Mouse (Mus musculus) lung, adult 2 months (tissue): Measurements from ENCODE around the gene Ptprn. TPM values are rescaled to one million over a fixed set of nuclear protein-coding genes. Genes with fewer than 3 reads are reported as not detected.
A peak's percentile ranks its signal among the peaks of the same experiment; 100 is the strongest.
"Not testable (repeated sequence)": the region's sequence is repeated elsewhere in the genome, so short reads cannot be mapped to it uniquely, and the experiment has no call there.

Experiments used
- DNase-seq: peaks from one replicate; pipeline ENCODE4 v3.0.0; 2022
- H3K4me1 ChIP-seq: fragments of 200-500 bp; 2 replicates; pipeline ENCODE4 v1.6.1; 2011; ENCODE audit warnings: low read length; ENCODE audit not compliant: control insufficient read depth, insufficient read depth
- H3K4me3 ChIP-seq: fragments of 200-500 bp; replicated peaks from 2 replicates; pipeline ENCODE3; 2011; ENCODE audit warnings: low read depth, mild to moderate bottlenecking, control low read depth, low read length; ENCODE audit errors: extremely low read depth
- CTCF ChIP-seq: fragments of 200-500 bp; IDR thresholded peaks from 2 replicates; pipeline ENCODE4 v1.5.1; 2011; ENCODE audit warnings: mild to moderate bottlenecking, low read length, control low read depth; ENCODE audit not compliant: insufficient read depth
- POLR2A ChIP-seq: fragments of 200-500 bp; IDR thresholded peaks from 2 replicates; pipeline ENCODE4 v1.6.1; 2011; ENCODE audit warnings: low read depth, mild to moderate bottlenecking, control low read depth, low read length, borderline replicate concordance; ENCODE audit errors: extremely low read depth
- WGBS: fragments of 180-500 bp; shearing (Covaris S2); methylation state at CpG from one replicate; pipeline ENCODE4 v1.1.7; 2018; 5-methylcytosine and 5-hydroxymethylcytosine counted together
- polyA plus RNA-seq: library from polyadenylated mRNA; depleted of rRNA; stranded (reverse); fragments of >200 nt; gene quantifications from 2 replicates; pipeline ENCODE4 v1.2.3, GENCODE M21; 2012

The Ptprn gene
- polyA plus RNA-seq, 1 experiment: 2.1 TPM

DNA sequence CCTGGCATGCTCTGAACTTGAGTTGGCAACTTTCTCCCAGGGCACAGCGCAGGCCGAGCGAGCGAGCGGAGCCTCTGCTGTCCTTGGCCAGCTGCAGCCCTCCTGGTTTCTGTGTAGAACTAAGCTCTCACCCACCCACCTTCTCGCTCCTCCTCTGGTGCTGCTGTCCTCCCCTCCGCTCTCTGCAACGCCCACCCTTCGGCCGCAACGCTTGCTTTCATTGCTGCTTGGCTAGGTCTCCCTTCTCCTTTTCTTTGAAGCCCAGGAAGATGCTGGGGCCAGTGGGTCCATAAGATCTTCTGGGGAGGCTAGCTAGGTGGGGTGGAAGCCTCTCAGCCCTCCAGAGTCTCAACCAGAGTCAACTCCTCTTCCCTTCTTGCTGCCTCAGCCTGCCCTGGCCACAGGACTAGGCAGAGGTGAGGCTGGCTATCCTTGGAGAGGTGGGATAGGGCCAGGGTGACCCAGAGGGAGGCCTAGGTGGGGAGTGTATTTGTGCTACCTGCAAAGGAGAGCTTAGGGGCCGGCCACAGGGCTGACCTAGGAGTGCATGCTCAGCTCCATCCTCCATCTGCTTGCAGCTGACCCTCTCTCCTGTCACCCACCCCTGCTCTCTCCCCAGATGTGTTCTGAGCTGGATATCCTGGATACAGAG is 20.0 kb downstream of the Ptprn start:
- 93% methylated on average over 12 of the region's 12 CpGs for WGBS
- DNase-seq: no peak

DNA sequence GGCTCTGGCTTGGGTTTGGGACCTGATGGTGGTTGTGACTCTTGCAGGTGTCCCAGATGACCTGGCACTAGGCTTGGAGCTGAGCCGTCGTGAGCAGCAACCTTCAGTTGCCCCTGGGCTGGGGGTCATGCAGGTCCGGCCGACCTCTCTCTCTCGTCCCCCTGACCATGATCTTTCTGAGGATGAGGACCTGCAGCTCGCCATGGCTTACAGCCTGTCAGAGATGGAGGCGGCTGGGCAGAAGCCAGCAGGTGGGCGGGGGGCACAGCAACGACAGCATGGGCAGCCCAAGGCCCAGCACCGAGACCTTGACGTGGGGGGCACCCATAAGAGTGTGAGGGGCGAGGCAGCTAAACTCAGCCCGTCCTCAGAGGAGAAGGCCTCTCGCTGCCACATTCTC is 20.9 kb downstream of the Ptprn start:
- DNase-seq: no peak

More for the DNA sequence above, 20.0 kb downstream of the Ptprn start:
- TF ChIP-seq CTCF (no peak), POLR2A (no peak)
- peaks cover 7% of the 10 kb centered on the region; the same call in 1 of the 2 replicates for H3K4me1 ChIP-seq
- no peak overlapping the region for H3K4me3 ChIP-seq

GRCm38 (mm10) chr1:75239591-75239990 is 24.7 kb downstream of the Ptprn start:
- peaks cover 3% of the 10 kb centered on the region; the same call in 1 of the 2 replicates for H3K4me1 ChIP-seq
- TF ChIP-seq CTCF: no peak
- TF ChIP-seq POLR2A: no peak
- 86% methylated on average over 10 of the region's 10 CpGs for WGBS
- no peak overlapping the region for H3K4me3 ChIP-seq
- DNase-seq: no peak

More for the DNA sequence above, 20.9 kb downstream of the Ptprn start:
- WGBS: 91% methylated on average over 14 of the region's 14 CpGs
- no peak overlapping the region for H3K4me3 ChIP-seq
- H3K4me1 ChIP-seq: peaks cover 5% of the 10 kb centered on the region; the same call in 1 of the 2 replicates
- TF ChIP-seq CTCF (no peak), POLR2A (no peak)

DNA sequence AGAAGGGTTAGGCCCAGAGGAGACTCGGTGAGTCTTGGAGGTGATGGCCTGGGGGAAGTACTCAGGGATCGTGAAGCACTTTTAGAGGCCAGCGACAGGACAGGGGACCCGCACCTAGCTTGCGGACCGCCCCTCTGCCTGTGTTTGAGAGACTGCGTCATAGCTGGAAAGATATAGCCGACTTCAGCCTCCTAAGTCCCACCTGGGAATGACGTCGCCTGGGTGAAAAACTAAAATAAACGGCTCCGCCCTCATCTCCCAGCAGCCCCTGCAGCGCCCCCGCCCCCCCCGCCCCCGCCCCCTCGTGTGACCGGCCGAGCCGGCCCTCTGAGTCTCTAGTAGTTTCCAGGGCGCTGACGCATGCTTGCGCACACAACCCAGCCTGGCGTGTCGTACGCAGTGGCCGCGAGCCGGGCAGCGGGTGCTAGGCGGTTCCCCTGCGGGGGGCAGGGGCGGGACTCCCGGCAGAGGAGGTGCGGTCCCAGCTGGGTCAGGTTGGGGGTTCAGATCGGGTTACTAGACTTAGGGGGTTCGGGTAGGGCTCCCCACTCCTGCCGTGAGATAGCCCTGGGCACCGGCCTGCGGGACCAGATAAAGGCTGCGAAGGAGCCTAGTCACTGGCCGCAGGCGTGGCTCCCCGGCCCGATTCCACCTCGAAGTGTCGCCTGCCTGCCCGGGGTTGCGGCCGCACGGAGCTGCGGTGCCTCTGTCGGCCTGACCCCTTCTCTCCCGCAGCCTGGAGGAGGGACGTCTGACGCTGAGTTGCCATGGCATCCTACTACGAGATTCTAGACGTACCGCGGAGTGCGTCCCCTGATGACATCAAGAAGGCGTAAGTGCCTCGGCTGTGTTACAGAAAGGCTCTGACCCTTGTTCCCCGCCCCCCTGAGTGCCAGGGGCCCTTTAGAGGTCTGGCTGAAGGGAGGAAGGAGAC is 27.9 kb downstream of the Ptprn start, which contains the start of gene Dnajb2:
Dnajb2 (plus strand) TSS at position 290 of the 934 bp plus-strand sequence.
- peak within 1 kb of the TSS; percentile 76 for H3K4me3 ChIP-seq
- TF ChIP-seq CTCF (no peak), POLR2A (peak; percentile 86)
- WGBS: under 1% methylated on average over 64 of the region's 64 CpGs
- DNase-seq: peak; percentile 88
- peaks cover 3% of the 10 kb centered on the region; the same call in 1 of the 2 replicates for H3K4me1 ChIP-seq

DNA sequence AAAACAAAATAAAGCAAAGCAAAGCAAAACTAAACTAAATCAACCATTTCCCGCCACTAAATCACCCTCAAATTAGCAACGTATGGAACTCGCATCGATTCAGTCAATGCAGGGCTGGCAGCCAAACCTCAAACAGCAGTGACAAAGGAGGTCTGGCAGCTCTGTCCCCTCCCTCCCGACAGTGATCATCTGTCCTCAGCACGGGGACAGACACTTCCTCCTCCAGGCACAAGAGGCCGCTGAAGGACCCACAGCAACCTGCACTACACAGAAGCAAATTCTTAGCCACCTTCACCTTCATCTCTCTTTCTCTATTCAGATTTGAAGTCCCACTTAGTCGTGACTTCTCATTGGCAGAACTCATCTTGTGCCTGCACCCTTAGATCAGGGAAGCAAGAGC is 29.7 kb downstream of the Ptprn start:
- no peak overlapping the region for H3K4me3 ChIP-seq
- peak; percentile 59 for DNase-seq
- TF ChIP-seq POLR2A: no peak
- peak; percentile 81 for TF ChIP-seq CTCF
- H3K4me1 ChIP-seq: peaks cover 3% of the 10 kb centered on the region; the same call in 1 of the 2 replicates
- 2% methylated on average over 8 of the region's 8 CpGs for WGBS

DNA sequence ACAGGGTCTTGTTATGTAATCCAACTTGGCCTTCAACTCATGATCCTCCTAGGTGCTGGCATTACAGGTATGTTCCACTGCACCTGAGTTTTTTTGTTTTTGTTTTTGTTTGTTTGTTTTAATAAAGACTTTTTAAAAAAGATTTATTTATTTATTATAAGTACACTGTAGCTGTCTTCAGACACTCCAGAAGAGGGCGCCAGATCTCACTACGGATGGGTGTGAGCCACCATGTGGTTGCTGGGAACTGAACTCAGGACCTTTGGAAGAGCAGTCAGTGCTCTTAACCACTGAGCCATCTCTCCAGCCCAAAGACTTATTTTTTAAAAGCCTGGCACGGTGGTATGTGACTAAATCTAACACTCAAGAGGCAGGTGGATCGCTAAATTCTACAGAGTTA is 31.8 kb downstream of the Ptprn start:
- not testable (repeated sequence) for H3K4me1 ChIP-seq, DNase-seq
- 67% methylated on average over 4 of the region's 4 CpGs for WGBS

GRCm38 (mm10) chr1:75231664-75232152 is 32.6 kb downstream of the Ptprn start, which contains the start of gene A630095N17Rik:
TSS of gene A630095N17Rik (minus strand) at chr1:75232102.
- WGBS: 58% methylated on average over 5 of the region's 5 CpGs

More for the DNA sequence above, 31.8 kb downstream of the Ptprn start:
- not testable (repeated sequence) for H3K4me3 ChIP-seq

GRCm38 (mm10) chr1:75231224-75231623 is 33.1 kb downstream of the Ptprn start:
- Histone ChIP-seq H3K4me3 (no peak overlapping the region), H3K4me1 (no peaks in the 10 kb centered on the region)
- DNase-seq: no peak
- TF ChIP-seq CTCF (no peak), POLR2A (no peak)
- 72% methylated on average over 4 of the region's 4 CpGs for WGBS

More at GRCm38 (mm10) chr1:75231664-75232152, 32.6 kb downstream of the Ptprn start, which contains the start of gene A630095N17Rik:
- DNase-seq: no peak
- TF ChIP-seq POLR2A: no peak
- TF ChIP-seq CTCF: no peak
- H3K4me3 ChIP-seq: no peak within 1 kb of the TSS
- no peaks in the 10 kb centered on the region for H3K4me1 ChIP-seq

DNA sequence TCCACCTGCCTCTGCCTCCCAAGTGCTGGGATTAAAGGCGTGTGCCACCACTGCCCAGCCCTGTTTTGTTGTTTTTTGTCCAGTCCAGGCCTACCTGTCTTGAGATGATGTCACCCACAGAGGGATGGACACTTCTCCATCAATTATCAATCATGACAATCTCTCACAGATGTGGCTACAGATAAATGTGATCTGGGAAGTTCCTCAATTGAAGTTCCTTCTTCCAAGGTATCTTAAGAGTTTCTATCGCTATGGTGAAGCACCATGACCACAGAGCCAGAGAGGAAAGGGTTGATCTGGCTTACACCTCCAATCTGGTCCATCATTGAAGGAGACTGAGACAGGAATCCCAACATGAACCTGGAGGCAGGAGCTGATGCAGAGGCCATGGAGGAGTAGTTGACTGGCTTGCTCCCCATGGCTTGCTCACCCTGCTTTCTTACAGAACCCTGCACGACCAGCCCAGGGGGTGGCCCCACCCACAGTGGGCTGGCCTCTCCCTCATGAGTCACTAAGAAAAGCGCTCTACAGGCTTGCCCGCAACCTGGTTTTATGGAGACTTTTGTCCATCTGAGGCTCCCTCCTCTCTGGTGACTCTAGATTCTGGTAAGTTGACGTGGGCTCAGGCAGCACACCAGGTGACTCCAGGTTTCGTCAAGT is 33.8 kb downstream of the Ptprn start:
- WGBS: 64% methylated on average over 7 of the region's 7 CpGs
- no peak for DNase-seq
- Histone ChIP-seq H3K4me1 (no peaks in the 10 kb centered on the region), H3K4me3 (no peak overlapping the region)
- TF ChIP-seq POLR2A (no peak), CTCF (no peak)
